8 mouse cellular contexts compared by ENCODE assay signal in the genomic region with DNA sequence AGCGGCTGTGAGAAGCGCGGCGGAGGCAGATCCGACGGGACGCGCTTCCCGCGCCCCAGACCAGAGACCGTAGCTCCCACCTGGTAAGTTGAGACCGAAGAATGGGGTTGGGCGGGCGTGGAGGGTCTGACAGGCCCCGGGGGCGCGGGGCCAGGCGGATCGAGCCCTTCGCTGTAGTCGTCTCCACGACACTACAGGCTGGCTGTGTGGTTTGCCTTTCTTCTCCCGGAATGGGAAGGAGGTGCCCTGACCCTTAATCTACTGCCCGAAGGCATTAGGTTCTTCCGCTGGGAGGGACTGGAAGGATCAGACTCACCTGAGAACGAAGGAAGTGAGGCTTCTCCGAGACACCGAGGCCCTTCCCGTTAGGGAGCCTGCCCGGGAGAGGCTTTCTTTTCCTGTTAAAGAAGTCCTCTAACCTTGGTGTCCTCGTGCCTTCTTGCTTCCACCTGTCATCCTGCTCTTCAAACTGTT. TPM values are rescaled to one million over a fixed set of nuclear protein-coding genes. Genes with fewer than 3 reads are reported as not detected.
DNase-seq lines count a peak whose midpoint lies in the region; ATAC-seq and TF ChIP-seq lines count a peak whose summit lies in the region.

No protein-coding gene starts in this region.

- whole genome bisulfite sequencing in hindbrain, embryonic 11.5 days = under 1% methylated on average over 31 of the region's 31 CpGs
- WGBS in macrophage (ENCODE audit: missing documents) = 2% methylated on average over 31 of the region's 31 CpGs

- TF ChIP-seq CTCF in cortical plate, adult 2 months (IDR thresholded peaks at IDR 0.05; ENCODE audit: extremely low read depth, insufficient read depth, low read length) = no peak

- H3K4me1 ChIP-seq in cortical plate, adult 2 months (ENCODE audit: control insufficient read depth, insufficient read depth, low read length) = peaks cover 2% of the 10 kb centered on the region
- peaks cover 2% of the 10 kb centered on the region; the same call in 1 of the 2 replicates for H3K4me1 ChIP-seq in hindbrain, embryonic 11.5 days (replicated peaks; ENCODE audit: control insufficient read depth, insufficient read depth, low read length)

- DNase-seq in layer of hippocampus, adult 11-12 months (ENCODE audit: low spot score) = peak; percentile 7
- DNase-seq in layer of hippocampus, postnatal 36 days = no peak
- no peak for DNase-seq in hindbrain, embryonic 11.5 days (ENCODE audit: low spot score)
- DNase-seq in thymus, postnatal 14 days = no peak
- DNase-seq in gastrocnemius, adult 8-10 months (ENCODE audit: low spot score in 2 of 2) = no peak
- DNase-seq in MN1 (ENCODE audit: low spot score) = no peak

- H3K27ac ChIP-seq in cortical plate, adult 2 months (ENCODE audit: insufficient read depth, low read length) = peak overlapping the region; percentile 99
- H3K27ac ChIP-seq in hindbrain, embryonic 11.5 days (ENCODE audit: low read depth, low read length) = no peak overlapping the region
- peak overlapping the region; percentile 65 for H3K27ac ChIP-seq in macrophage

- no peaks in the 10 kb centered on the region for H3K36me3 ChIP-seq in hindbrain, embryonic 11.5 days (ENCODE audit: control insufficient read depth, insufficient read depth, low read length)
- no peaks in the 10 kb centered on the region; the same call in 1 of the 2 replicates for H3K36me3 ChIP-seq in macrophage (ENCODE audit: inconsistent target)

- ATAC-seq in hindbrain, embryonic 11.5 days (ENCODE audit: low FRiP score) = no peak

- TF ChIP-seq POLR2A in cortical plate, adult 2 months (IDR thresholded peaks at IDR 0.05; ENCODE audit: extremely low read depth, insufficient read depth, low read length) = no peak

- H3K4me3 ChIP-seq in cortical plate, adult 2 months (ENCODE audit: insufficient read depth, low read length) = peak overlapping the region; percentile 91
- H3K4me3 ChIP-seq in hindbrain, embryonic 11.5 days (ENCODE audit: low read depth, low read length) = peak overlapping the region; percentile 98
- H3K4me3 ChIP-seq in macrophage (ENCODE audit: inconsistent target) = peak overlapping the region; percentile 72

- peak overlapping the region; percentile 87 for H3K9ac ChIP-seq in hindbrain, embryonic 11.5 days (ENCODE audit: low read depth, low read length)

- peaks cover 94% of the 10 kb centered on the region for H3K79me2 ChIP-seq in macrophage (ENCODE audit: inconsistent target)

- H3K9me3 ChIP-seq in hindbrain, embryonic 11.5 days (ENCODE audit: control insufficient read depth, low read length) = no peaks in the 10 kb centered on the region

- H3K27me3 ChIP-seq in hindbrain, embryonic 11.5 days (ENCODE audit: control insufficient read depth, insufficient read depth, low read length) = no peaks in the 10 kb centered on the region

- peak overlapping the region; percentile 75 for H3K4me2 ChIP-seq in hindbrain, embryonic 11.5 days (replicated peaks; ENCODE audit: low read depth, low read length)

RNA-seq across cellular contexts. Expression of a gene that starts 0.3 kb away (rescaled TPM):
- total RNA-seq in layer of hippocampus, postnatal 36 days (2021) = 10 to 100 TPM; 36.9 to 37.2 TPM
- polyA plus RNA-seq in cortical plate, adult 2 months (2012; rRNA removed) = 30.1 TPM in 2 replicates
- 53.5 and 58.0 TPM in 2 replicates for polyA plus RNA-seq in hindbrain, embryonic 11.5 days (2014; fragmentation: Nextera tagmentation; extraction: Ambion mirVana)
- total RNA-seq in macrophage (2018; cell fraction: chromatin; rRNA removed) = 10 to 100 TPM; 33.1 to 80.2 (median 55.2) TPM
- 10 to 100 TPM; 42.8 to 68.4 (median 52.3) TPM for total RNA-seq in macrophage (2018; cell fraction: cytosol; rRNA removed)
- 10 to 100 TPM; 32.7 to 63.1 (median 45.6) TPM for total RNA-seq in macrophage (2018; cell fraction: nucleus; rRNA removed)
- 41.4 to 101 TPM (median 42.4 TPM) in 3 replicates for polyA plus RNA-seq in macrophage (2018)
- total RNA-seq in gastrocnemius, adult 8-10 months (2022) = 10 to 100 TPM; 14.7 to 18.4 (median 16.6) TPM

RNA-seq across cellular contexts. Expression of a gene that starts 0.4 kb away (rescaled TPM):
- 10 to 100 TPM; 16.2 to 16.4 TPM for total RNA-seq in layer of hippocampus, postnatal 36 days (2021)
- polyA plus RNA-seq in cortical plate, adult 2 months (2012; rRNA removed) = 16.7 and 17.1 TPM in 2 replicates
- 17.4 and 26.1 TPM in 2 replicates for polyA plus RNA-seq in hindbrain, embryonic 11.5 days (2014; fragmentation: Nextera tagmentation; extraction: Ambion mirVana)
- total RNA-seq in macrophage (2018; cell fraction: chromatin; rRNA removed) = 100 to 1,000 TPM in 12 of 26 experiments, 10 to 100 TPM in 14; 23.0 to 137 (median 96.7) TPM
- total RNA-seq in macrophage (2018; cell fraction: cytosol; rRNA removed) = 10 to 100 TPM; 15.7 to 33.8 (median 24.0) TPM
- total RNA-seq in macrophage (2018; cell fraction: nucleus; rRNA removed) = 10 to 100 TPM; 23.1 to 91.3 (median 62.5) TPM
- 16.3 to 29.8 TPM (median 23.7 TPM) in 3 replicates for polyA plus RNA-seq in macrophage (2018)
- total RNA-seq in gastrocnemius, adult 8-10 months (2022) = 10 to 100 TPM; 12.2 to 17.4 (median 14.0) TPM

RNA-seq across cellular contexts. Expression of a gene that starts 44.7 kb away (rescaled TPM):
- total RNA-seq in layer of hippocampus, postnatal 36 days (2021) = not detected
- polyA plus RNA-seq in cortical plate, adult 2 months (2012; rRNA removed) = not detected in 2 replicates
- 0.31 and 0.43 TPM in 2 replicates for polyA plus RNA-seq in hindbrain, embryonic 11.5 days (2014; fragmentation: Nextera tagmentation; extraction: Ambion mirVana)
- total RNA-seq in macrophage (2018; cell fraction: chromatin; rRNA removed) = not detected
- under 1 TPM in 1 of 26 experiments, not detected in 25; 0.19 TPM for total RNA-seq in macrophage (2018; cell fraction: cytosol; rRNA removed)
- total RNA-seq in macrophage (2018; cell fraction: nucleus; rRNA removed) = under 1 TPM in 1 of 26 experiments, not detected in 25; 0.98 TPM
- not detected in 3 replicates for polyA plus RNA-seq in macrophage (2018)
- not detected for total RNA-seq in gastrocnemius, adult 8-10 months (2022)

RNA-seq across cellular contexts. Expression of a gene that starts 45.0 kb away (rescaled TPM):
- total RNA-seq in layer of hippocampus, postnatal 36 days (2021) = 100 to 1,000 TPM; 286 to 311 TPM
- polyA plus RNA-seq in cortical plate, adult 2 months (2012; rRNA removed) = 392 and 402 TPM in 2 replicates
- 1,356 and 1,601 TPM in 2 replicates for polyA plus RNA-seq in hindbrain, embryonic 11.5 days (2014; fragmentation: Nextera tagmentation; extraction: Ambion mirVana)
- total RNA-seq in macrophage (2018; cell fraction: chromatin; rRNA removed) = 100 to 1,000 TPM in 4 of 26 experiments, 10 to 100 TPM in 22; 28.3 to 140 (median 69.6) TPM
- 100 to 1,000 TPM; 342 to 466 (median 395) TPM for total RNA-seq in macrophage (2018; cell fraction: cytosol; rRNA removed)
- total RNA-seq in macrophage (2018; cell fraction: nucleus; rRNA removed) = 100 to 1,000 TPM in 25 of 26 experiments, 10 to 100 TPM in 1; 83.2 to 291 (median 163) TPM
- polyA plus RNA-seq in macrophage (2018) = 352 to 860 TPM (median 417 TPM) in 3 replicates
- total RNA-seq in gastrocnemius, adult 8-10 months (2022) = 1,000 to 10,000 TPM; 2,911 to 3,222 (median 3,007) TPM

RNA-seq across cellular contexts. Expression of a gene that starts 53.5 kb away (rescaled TPM):
- total RNA-seq in layer of hippocampus, postnatal 36 days (2021) = not detected
- polyA plus RNA-seq in cortical plate, adult 2 months (2012; rRNA removed) = 0.04 TPM in 1 of 2 replicates, not detected in the other
- polyA plus RNA-seq in hindbrain, embryonic 11.5 days (2014; fragmentation: Nextera tagmentation; extraction: Ambion mirVana) = not detected in 2 replicates
- total RNA-seq in macrophage (2018; cell fraction: chromatin; rRNA removed) = 1 to 10 TPM in 1 of 26 experiments, under 1 TPM in 2, not detected in 23; 0.29 to 1.6 (median 0.33) TPM
- 1 to 10 TPM in 3 of 26 experiments, under 1 TPM in 8, not detected in 15; 0.31 to 1.5 (median 0.58) TPM for total RNA-seq in macrophage (2018; cell fraction: cytosol; rRNA removed)
- under 1 TPM in 1 of 26 experiments, not detected in 25; 0.75 TPM for total RNA-seq in macrophage (2018; cell fraction: nucleus; rRNA removed)
- polyA plus RNA-seq in macrophage (2018) = not detected in 3 replicates
- not detected for total RNA-seq in gastrocnemius, adult 8-10 months (2022)
